In the genomic region with DNA sequence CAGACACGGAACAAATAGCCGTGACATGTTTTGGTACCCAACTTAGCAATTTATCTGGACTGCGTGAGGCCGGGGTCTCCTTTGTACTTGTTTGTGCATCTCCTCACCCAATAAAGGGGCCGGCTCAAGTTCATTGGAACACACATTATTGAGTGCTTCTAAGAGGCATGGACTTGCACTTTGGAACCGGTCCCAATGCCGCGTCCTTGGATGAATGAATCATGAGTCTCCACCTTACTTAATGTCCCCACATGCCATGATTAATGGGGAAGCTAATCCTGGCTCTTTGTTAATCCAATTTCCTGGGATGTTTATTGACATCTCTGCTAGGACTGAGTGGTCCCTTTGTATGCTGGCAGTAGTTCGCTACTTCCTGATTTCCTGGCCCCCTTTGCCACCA, we compare ENCODE assay signal across 11 mouse cellular contexts.
A peak's percentile ranks its signal among the peaks of the same experiment; 100 is the strongest.
DNase-seq lines count a peak whose midpoint lies in the region; ATAC-seq lines count a peak whose summit lies in the region.
"Had no signal": no experiment of that assay in that cellular context is flagged by ENCODE, and none has a peak within 500 bp of the region (broad histone marks: within the 10 kb centered on the region; RNA-seq: fewer than 3 reads in every experiment).

No protein-coding gene starts in this region.

- intact Hi-C loops in heart, postnatal 25 days (cut with DNase I): no loop called here

- peaks cover 3% of the 10 kb centered on the region; the same call in 1 of the 2 replicates for H3K36me3 ChIP-seq in midbrain, embryonic 13.5 days
- no peaks in the 10 kb centered on the region for H3K36me3 ChIP-seq in midbrain, embryonic 15.5 days (replicated peaks)
- H3K36me3 ChIP-seq in hindbrain, embryonic 13.5 days: no peaks in the 10 kb centered on the region; the same call in 1 of the 2 replicates
- H3K36me3 ChIP-seq in stomach, embryonic 15.5 days: no peaks in the 10 kb centered on the region
- H3K36me3 ChIP-seq: heart, embryonic 15.5 days had no signal

- H3K9ac ChIP-seq in midbrain, embryonic 13.5 days (replicated peaks): no peak overlapping the region
- no peak overlapping the region for H3K9ac ChIP-seq in midbrain, embryonic 15.5 days
- H3K9ac ChIP-seq in hindbrain, embryonic 13.5 days: no peak overlapping the region
- no peak overlapping the region for H3K9ac ChIP-seq in stomach, embryonic 15.5 days
- H3K9ac ChIP-seq: heart, embryonic 15.5 days had no signal

- no peak overlapping the region for H3K27ac ChIP-seq in midbrain, embryonic 13.5 days
- no peak overlapping the region for H3K27ac ChIP-seq in midbrain, embryonic 15.5 days
- H3K27ac ChIP-seq in hindbrain, embryonic 13.5 days: no peak overlapping the region
- H3K27ac ChIP-seq in stomach, embryonic 15.5 days: 0 out of 2 replicates have a peak overlapping the region, but pooled peaks have one; percentile 9
- H3K27ac ChIP-seq: heart, embryonic 15.5 days had no signal

- ATAC-seq in midbrain, embryonic 13.5 days: peak; percentile 49; the same call in 1 of the 2 replicates
- ATAC-seq in midbrain, embryonic 15.5 days (replicated peaks): no peak; the same call in 1 of the 2 replicates
- peak; percentile 55; the same call in 1 of the 2 replicates for ATAC-seq in hindbrain, embryonic 13.5 days (ENCODE audit: low FRiP score)
- peak; percentile 31; the same call in 1 of the 2 replicates for ATAC-seq in stomach, embryonic 15.5 days (ENCODE audit: insufficient read depth, low FRiP score, low read depth)

- DNase-seq in adrenal gland, postnatal 14 days: peak; percentile 92
- DNase-seq in heart, adult 18-20 months: no peak
- DNase-seq in heart, postnatal 25 days (ENCODE audit: low spot score): no peak
- no peak for DNase-seq in left cerebral cortex, adult 9 months (ENCODE audit: low spot score in 2 of 2)
- DNase-seq: cerebellum, adult 9-11 months; lung, postnatal 36 days had no signal

- 56% methylated on average over 9 of the region's 9 CpGs for WGBS in midbrain, embryonic 13.5 days
- WGBS in midbrain, embryonic 15.5 days: 49% methylated on average over 9 of the region's 9 CpGs
- WGBS in hindbrain, embryonic 13.5 days: 53% methylated on average over 9 of the region's 9 CpGs
- WGBS in stomach, embryonic 15.5 days: 49% methylated on average over 9 of the region's 9 CpGs

- no peaks in the 10 kb centered on the region; the same call in 1 of the 2 replicates for H3K9me3 ChIP-seq in midbrain, embryonic 13.5 days
- no peaks in the 10 kb centered on the region for H3K9me3 ChIP-seq in midbrain, embryonic 15.5 days
- H3K9me3 ChIP-seq in hindbrain, embryonic 13.5 days: peaks cover 7% of the 10 kb centered on the region; the same call in 1 of the 2 replicates
- H3K9me3 ChIP-seq in stomach, embryonic 15.5 days: no peaks in the 10 kb centered on the region
- H3K9me3 ChIP-seq: heart, embryonic 15.5 days had no signal

- H3K27me3 ChIP-seq in midbrain, embryonic 13.5 days: no peaks in the 10 kb centered on the region
- H3K27me3 ChIP-seq in midbrain, embryonic 15.5 days (replicated peaks): no peaks in the 10 kb centered on the region
- no peaks in the 10 kb centered on the region for H3K27me3 ChIP-seq in hindbrain, embryonic 13.5 days
- H3K27me3 ChIP-seq in stomach, embryonic 15.5 days (replicated peaks): no peaks in the 10 kb centered on the region
- H3K27me3 ChIP-seq: heart, embryonic 15.5 days had no signal

- H3K4me3 ChIP-seq in midbrain, embryonic 13.5 days (replicated peaks): no peak overlapping the region
- H3K4me3 ChIP-seq in midbrain, embryonic 15.5 days: no peak overlapping the region
- H3K4me3 ChIP-seq in hindbrain, embryonic 13.5 days: no peak overlapping the region
- no peak overlapping the region for H3K4me3 ChIP-seq in stomach, embryonic 15.5 days (replicated peaks)
- H3K4me3 ChIP-seq: heart, embryonic 15.5 days had no signal

- peaks cover 36% of the 10 kb centered on the region for H3K4me1 ChIP-seq in midbrain, embryonic 13.5 days (replicated peaks)
- H3K4me1 ChIP-seq in midbrain, embryonic 15.5 days: peaks cover 23% of the 10 kb centered on the region
- H3K4me1 ChIP-seq in hindbrain, embryonic 13.5 days (replicated peaks): peaks cover 14% of the 10 kb centered on the region
- no peaks in the 10 kb centered on the region for H3K4me1 ChIP-seq in stomach, embryonic 15.5 days
- H3K4me1 ChIP-seq: heart, embryonic 15.5 days had no signal

- no peak overlapping the region for H3K4me2 ChIP-seq in midbrain, embryonic 13.5 days (replicated peaks)
- H3K4me2 ChIP-seq in midbrain, embryonic 15.5 days: no peak overlapping the region
- no peak overlapping the region for H3K4me2 ChIP-seq in hindbrain, embryonic 13.5 days
- no peak overlapping the region for H3K4me2 ChIP-seq in stomach, embryonic 15.5 days
- H3K4me2 ChIP-seq: heart, embryonic 15.5 days had no signal
